In genomic region chr14:53802547-53802946, GRCm38 (mm10) we compare ENCODE assay signal across 30 mouse cellular contexts.
DNase-seq lines count a peak whose midpoint lies in the region; ATAC-seq and TF ChIP-seq lines count a peak whose summit lies in the region.
"Had no signal": no experiment of that assay in that cellular context is flagged by ENCODE, and none has a peak within 500 bp of the region (broad histone marks: within the 10 kb centered on the region; RNA-seq: fewer than 3 reads in every experiment).

No protein-coding gene starts in this region.

- no peak for TF ChIP-seq POLR2A in cerebellum, adult 2 months (IDR thresholded peaks at IDR 0.05; ENCODE audit: borderline replicate concordance, insufficient read depth, low read length)

- WGBS in liver, embryonic 12.5 days (ENCODE audit: insufficient replicate concordance): 76% methylated on average over 3 of the region's 3 CpGs
- WGBS in liver, postnatal 0 days (ENCODE audit: insufficient replicate concordance): 77% methylated on average over 3 of the region's 3 CpGs
- 93% methylated on average over 3 of the region's 3 CpGs for WGBS in cerebellum, adult 2 months

- ATAC-seq in liver, embryonic 12.5 days: no peak
- no peak for ATAC-seq in liver, postnatal 0 days
- peak; percentile 78 for ATAC-seq in CD4-positive, CD25-positive, alpha-beta regulatory T cell, adult 4 months
- ATAC-seq in megakaryocyte, adult 5-6 weeks (ENCODE audit: poor library complexity, severe bottlenecking): 0 out of 2 replicates have a peak, but pooled peaks have one; percentile 18
- ATAC-seq in megakaryocyte progenitor cell, adult 5-6 weeks (replicated peaks; ENCODE audit: poor library complexity): no peak
- ATAC-seq: forebrain, embryonic 13.5 days; Patski had no signal

- H3K4me3 ChIP-seq in liver, embryonic 12.5 days: no peak overlapping the region
- no peak overlapping the region for H3K4me3 ChIP-seq in liver, postnatal 0 days (ENCODE audit: low read depth, low read length)
- H3K4me3 ChIP-seq in cerebellum, adult 2 months (replicated peaks; ENCODE audit: insufficient read depth, low read depth, low read length): no peak overlapping the region
- H3K4me3 ChIP-seq: forebrain, embryonic 13.5 days; heart, embryonic 10.5 days; kidney, embryonic 15.5 days; left cerebral cortex, adult 2 months; limb, embryonic 13.5 days; midbrain, embryonic 12.5 days; neural tube, embryonic 15.5 days; stomach, embryonic 15.5 days had no signal

- 0 out of 2 replicates have a peak overlapping the region, but pooled peaks have one; percentile 13 for H3K27ac ChIP-seq in liver, embryonic 12.5 days
- no peak overlapping the region for H3K27ac ChIP-seq in liver, postnatal 0 days (ENCODE audit: low read depth)
- no peak overlapping the region for H3K27ac ChIP-seq in cerebellum, adult 2 months (ENCODE audit: insufficient read depth, low read length)
- H3K27ac ChIP-seq: forebrain, embryonic 13.5 days; heart, embryonic 10.5 days; hindbrain, embryonic 14.5 days; kidney, embryonic 15.5 days; left cerebral cortex, adult 2 months; limb, embryonic 13.5 days; midbrain, embryonic 12.5 days; neural tube, embryonic 15.5 days; stomach, embryonic 15.5 days had no signal

- no peak for DNase-seq in liver, postnatal 0 days
- DNase-seq in cerebellum, adult 2 months: no peak
- DNase-seq in heart, postnatal 4 days: no peak
- DNase-seq: adrenal gland, postnatal 36 days; cerebellum, adult 18-20 months; cerebellum, postnatal 25 days; gastrocnemius, postnatal 10 days; kidney, adult 18-20 months; kidney, postnatal 25 days; lung, adult 18-20 months; lung, postnatal 14 days; retina, postnatal 1 day; right cerebral cortex, postnatal 14 days; thymus, postnatal 25 days had no signal

- no peak overlapping the region for H3K9ac ChIP-seq in liver, embryonic 12.5 days
- H3K9ac ChIP-seq in liver, postnatal 0 days (replicated peaks): no peak overlapping the region
- H3K9ac ChIP-seq: forebrain, embryonic 13.5 days; hindbrain, embryonic 14.5 days; kidney, embryonic 15.5 days; limb, embryonic 13.5 days; midbrain, embryonic 12.5 days; neural tube, embryonic 15.5 days; stomach, embryonic 15.5 days had no signal

- no peak for TF ChIP-seq CTCF in liver, postnatal 0 days (IDR thresholded peaks at IDR 0.05; ENCODE audit: low read depth)
- TF ChIP-seq CTCF in cerebellum, adult 2 months (IDR thresholded peaks at IDR 0.05; ENCODE audit: borderline replicate concordance, insufficient read depth, low read depth, low read length): no peak

- H3K27me3 ChIP-seq in liver, embryonic 12.5 days (replicated peaks): no peaks in the 10 kb centered on the region
- no peaks in the 10 kb centered on the region for H3K27me3 ChIP-seq in liver, postnatal 0 days (ENCODE audit: insufficient read depth, low read length)
- no peaks in the 10 kb centered on the region for H3K27me3 ChIP-seq in cerebellum, adult 2 months (ENCODE audit: control insufficient read depth, insufficient read depth, low read length)
- H3K27me3 ChIP-seq: CH12.LX; forebrain, embryonic 13.5 days; limb, embryonic 13.5 days; neural tube, embryonic 15.5 days; Patski; stomach, embryonic 15.5 days had no signal

- H3K4me1 ChIP-seq in liver, embryonic 12.5 days: peaks cover 21% of the 10 kb centered on the region
- H3K4me1 ChIP-seq in liver, postnatal 0 days (ENCODE audit: insufficient read depth): no peaks in the 10 kb centered on the region
- H3K4me1 ChIP-seq in cerebellum, adult 2 months (ENCODE audit: control insufficient read depth, insufficient read depth, low read length): no peaks in the 10 kb centered on the region
- H3K4me1 ChIP-seq: heart, embryonic 10.5 days; kidney, embryonic 15.5 days; limb, embryonic 13.5 days; midbrain, embryonic 12.5 days; stomach, embryonic 15.5 days had no signal

- no peak for TF ChIP-seq EP300 in liver, postnatal 0 days (IDR thresholded peaks at IDR 0.05; ENCODE audit: low read depth)

- no peaks in the 10 kb centered on the region for H3K36me3 ChIP-seq in liver, embryonic 12.5 days
- no peaks in the 10 kb centered on the region for H3K36me3 ChIP-seq in liver, postnatal 0 days (replicated peaks; ENCODE audit: insufficient read depth, low read length)
- H3K36me3 ChIP-seq: heart, embryonic 10.5 days; kidney, embryonic 15.5 days; limb, embryonic 13.5 days; midbrain, embryonic 12.5 days; neural tube, embryonic 15.5 days; stomach, embryonic 15.5 days had no signal

- no peaks in the 10 kb centered on the region for H3K9me3 ChIP-seq in liver, embryonic 12.5 days (replicated peaks)
- no peaks in the 10 kb centered on the region for H3K9me3 ChIP-seq in liver, postnatal 0 days (ENCODE audit: low read length)
- H3K9me3 ChIP-seq: forebrain, embryonic 13.5 days; heart, embryonic 10.5 days; kidney, embryonic 15.5 days; limb, embryonic 13.5 days; midbrain, embryonic 12.5 days; neural tube, embryonic 15.5 days; stomach, embryonic 15.5 days had no signal

- no peak overlapping the region for H3K4me2 ChIP-seq in liver, embryonic 12.5 days
- H3K4me2 ChIP-seq in liver, postnatal 0 days (ENCODE audit: low read depth, low read length): no peak overlapping the region
- H3K4me2 ChIP-seq: forebrain, embryonic 13.5 days; hindbrain, embryonic 14.5 days; kidney, embryonic 15.5 days; limb, embryonic 13.5 days; liver, embryonic 11.5 days; midbrain, embryonic 12.5 days; neural tube, embryonic 15.5 days; stomach, embryonic 15.5 days had no signal

Comparison
In these comparisons a context has a peak if more than half of its experiments do, and no peak if none do; other contexts are left out.
1. ATAC-seq: peak in CD4-positive, CD25-positive, alpha-beta regulatory T cell, adult 4 months (single experiment) and megakaryocyte, adult 5-6 weeks (single experiment); none in liver, embryonic 12.5 days (single experiment), liver, postnatal 0 days (single experiment) and megakaryocyte progenitor cell, adult 5-6 weeks (single experiment).